Mouse (Mus musculus) adrenal gland, adult 18-20 months (tissue): ENCODE results near the gene Pgs1. TPM values are rescaled to one million over a fixed set of nuclear protein-coding genes. Genes with fewer than 3 reads are reported as not detected.
A peak's percentile ranks its signal among the peaks of the same experiment; 100 is the strongest.

Experiments
- DNase-seq, 2 experiments: peaks; one replicate each; pipeline ENCODE4 v3.0.0; 2021 to 2022; ENCODE audit warnings: low spot score in 2 of 2
- total RNA-seq, 2 experiments: library from RNA; stranded (reverse); gene quantifications; 1 replicate in 1 of 2; 2 replicates in 1 of 2; pipeline ENCODE4 v1.2.3; 2021

Pgs1 gene
- total RNA-seq, 2 experiments from 2014 or later: 47.8 to 65.5 TPM

- no peak for DNase-seq
Measured at GRCm38 (mm10) chr11:117974327-117975125, 11.6 kb upstream of the Pgs1 start.

DNA sequence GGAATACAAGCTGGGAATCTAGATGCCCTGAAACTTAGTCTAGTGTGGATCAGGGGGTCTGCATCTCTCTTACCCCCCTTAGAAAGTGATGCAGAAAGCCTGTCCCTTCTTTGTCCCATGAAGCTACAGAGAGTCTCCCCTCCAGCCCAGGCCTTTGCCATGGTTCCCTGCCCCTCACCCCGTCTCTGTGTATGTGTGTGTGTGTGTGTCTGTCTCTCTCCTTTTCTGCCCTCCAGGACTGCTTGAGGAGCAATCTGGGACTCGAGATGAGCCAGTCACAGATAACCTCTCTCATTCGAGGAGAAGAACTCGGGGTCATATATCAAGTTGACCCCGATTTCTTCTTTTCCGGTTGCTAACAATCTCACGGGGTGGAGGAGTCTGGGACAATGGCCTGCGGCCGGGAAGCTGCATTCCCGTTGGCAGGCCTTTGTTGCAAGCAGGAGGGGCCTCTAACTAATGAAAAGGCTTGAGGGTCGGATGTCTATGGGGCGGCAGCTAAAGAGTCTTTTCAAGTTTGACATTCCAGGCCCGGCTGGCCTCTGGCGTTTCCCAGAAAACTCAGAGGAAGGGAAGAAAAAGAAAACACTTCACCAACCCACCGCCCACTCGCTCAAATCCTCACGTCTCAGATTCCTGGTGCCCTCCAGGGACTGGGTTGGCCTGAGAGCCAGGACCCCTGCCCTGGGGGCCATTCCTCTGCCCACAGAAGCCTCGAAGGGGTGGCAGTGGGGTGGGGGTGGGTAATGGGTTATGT lies 10.7 kb upstream of the Pgs1 start:
- DNase-seq: no peak

DNA sequence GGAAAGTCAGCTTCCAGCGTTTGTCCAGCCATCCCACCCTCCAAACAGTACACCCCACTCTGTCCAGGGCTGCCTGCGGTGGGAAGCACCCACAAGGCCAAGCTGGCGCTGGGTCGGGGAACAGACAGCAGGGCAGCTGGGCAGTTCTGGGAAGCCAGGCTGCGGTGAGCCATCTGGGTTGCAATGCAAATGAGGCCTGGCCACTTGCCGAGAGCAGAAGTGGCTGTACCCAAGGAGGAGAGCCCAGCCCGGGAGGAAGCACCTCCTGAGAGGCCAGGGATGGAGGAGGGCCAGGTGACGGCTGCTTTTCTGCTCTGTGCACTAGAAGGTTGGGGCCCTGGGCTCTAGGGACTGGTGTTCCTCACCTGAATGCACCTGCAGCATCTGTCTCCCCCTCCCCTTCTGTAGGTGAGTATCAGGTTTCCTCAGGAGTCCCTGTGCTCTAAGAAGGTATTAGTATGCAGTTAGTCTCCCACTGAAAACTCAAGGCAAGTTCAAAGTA lies 10.0 kb upstream of the Pgs1 start:
- peak in 1 of 2 experiments; percentile 54 for DNase-seq

DNA sequence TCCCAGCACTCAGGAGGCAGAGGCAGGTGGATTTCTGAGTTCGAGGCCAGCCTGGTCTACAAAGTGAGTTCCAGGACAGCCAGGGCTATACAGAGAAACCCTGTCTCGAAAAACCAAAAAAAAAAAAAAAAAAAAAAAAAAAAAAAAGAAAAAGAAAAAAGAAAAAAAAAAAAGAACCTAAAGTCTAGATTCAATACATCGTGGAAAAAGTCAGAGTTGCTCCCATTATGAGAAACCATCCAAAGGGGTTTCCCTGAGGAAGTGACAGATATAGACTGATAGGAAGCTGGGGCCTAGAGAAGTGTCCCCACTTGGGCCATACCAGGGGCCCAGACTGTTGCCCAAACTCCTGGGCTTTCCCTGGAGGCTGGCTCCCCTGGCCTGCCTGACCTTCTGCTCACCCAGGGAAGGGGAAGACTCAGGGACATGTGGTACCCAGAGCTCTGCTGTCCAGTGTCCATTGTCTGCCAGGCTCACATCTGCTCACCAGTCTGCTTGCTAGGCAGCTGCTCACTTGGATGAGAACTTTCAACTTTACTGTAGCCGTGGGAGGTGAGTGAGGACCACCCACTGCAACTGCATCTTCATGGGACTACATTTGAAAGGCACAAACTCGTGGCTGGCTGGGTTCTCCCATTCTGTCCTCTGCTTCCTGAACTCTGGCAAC lies 8.3 kb upstream of the Pgs1 start:
- DNase-seq: no peak

GRCm38 (mm10) chr11:117979388-117979787 lies 6.7 kb upstream of the Pgs1 start:
- no peak for DNase-seq

DNA sequence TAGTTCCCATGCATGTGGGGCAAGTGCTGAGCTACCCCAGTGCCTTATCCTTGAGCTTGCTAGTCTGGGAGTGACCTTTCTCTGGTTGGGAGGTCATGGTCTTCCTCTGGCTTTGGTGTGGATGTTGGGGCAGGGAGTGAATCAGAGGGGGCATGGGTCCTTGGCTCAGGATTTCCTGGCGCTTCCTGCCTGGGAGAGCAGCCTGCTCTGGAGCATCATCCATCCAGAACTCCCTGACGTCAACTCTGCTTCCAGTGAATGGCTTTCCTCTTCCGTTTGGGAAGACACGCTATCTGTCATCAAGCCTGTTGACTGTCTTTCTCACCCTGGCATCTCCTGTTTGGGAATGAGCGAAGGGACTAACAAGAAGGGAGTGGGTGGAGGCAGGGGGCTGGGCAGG lies 3.7 kb upstream of the Pgs1 start:
- no peak for DNase-seq

DNA sequence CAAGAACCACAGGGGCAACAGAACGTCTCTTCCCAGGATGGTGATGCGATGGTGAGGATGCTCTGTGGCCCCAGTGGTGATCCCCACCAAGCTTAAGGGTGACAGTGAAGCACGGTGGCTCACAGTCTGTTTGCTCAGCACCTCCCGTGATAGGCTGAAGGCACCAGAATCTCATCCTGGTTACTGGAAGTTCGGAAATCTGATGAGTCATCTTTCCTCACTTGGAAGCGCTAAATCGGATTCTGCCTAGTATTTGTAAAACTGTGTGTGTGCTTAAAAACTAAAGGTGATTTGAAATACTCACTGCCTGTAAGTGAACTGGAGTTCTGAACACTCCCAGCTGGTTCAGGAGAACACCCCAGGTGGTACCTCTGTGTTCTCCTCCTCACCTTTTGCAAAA lies 2.3 kb upstream of the Pgs1 start:
- DNase-seq: no peak

DNA sequence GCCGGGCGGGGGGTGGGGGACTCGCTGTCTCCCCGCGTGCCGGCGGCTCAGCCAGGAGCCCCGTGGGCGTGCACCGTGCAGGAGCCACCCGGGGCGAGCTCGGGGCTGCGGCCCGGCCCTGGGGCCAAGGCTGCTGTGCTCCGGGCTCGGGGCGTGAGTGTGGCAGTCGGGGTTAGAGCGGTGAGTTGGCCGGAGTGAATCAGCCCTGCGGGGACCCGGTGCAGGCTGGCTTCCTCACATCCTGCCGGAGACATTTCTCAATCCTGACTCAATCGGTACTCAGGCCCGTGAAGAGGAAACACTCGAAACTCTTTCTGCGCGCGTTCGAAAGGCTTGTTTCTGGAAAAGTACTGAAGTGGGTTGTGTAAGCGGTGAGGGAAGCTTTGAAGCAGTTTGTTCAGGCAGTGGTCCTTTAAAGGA lies 950 bp downstream of the Pgs1 start:
- peak; percentile 54 to 63 for DNase-seq

DNA sequence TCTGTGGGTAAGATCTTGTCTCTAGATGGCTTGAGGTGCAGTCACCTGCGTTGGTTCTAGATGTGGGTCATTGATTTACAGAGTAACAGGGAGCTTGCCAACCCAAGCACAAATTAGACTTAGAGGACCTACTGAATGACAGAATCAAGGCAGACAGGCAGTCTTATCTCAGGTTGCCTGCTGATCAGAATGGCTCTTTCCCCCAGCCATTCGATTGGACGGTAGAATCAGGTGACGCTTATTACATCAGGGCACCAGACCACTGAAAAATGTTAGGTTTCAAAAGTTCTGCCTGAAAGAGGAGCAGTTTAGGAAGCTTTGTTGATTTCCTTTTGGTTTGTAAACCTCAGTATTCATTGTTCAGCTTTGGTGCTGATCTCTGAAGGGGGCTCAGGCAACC lies 1.9 kb downstream of the Pgs1 start:
- DNase-seq: no peak

DNA sequence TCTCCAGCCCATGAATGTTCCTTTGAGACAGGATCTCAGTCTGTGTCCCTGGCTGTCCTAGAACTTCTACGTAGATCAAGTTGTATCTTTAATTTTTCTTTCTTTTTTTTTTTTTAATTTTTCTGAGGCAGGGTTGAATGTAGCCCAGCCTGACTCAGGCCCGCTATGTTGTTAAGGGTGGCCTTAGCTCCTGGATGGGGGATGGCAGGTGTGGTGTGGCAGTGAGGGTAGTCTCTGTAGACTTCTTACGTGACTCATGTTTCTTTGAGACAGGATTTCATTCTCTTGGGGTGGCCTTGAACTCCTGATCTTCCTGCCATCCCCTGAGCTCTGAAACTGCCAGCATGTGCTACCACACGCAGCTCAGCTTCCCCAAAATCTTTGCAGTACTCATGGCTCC lies 3.1 kb downstream of the Pgs1 start:
- no peak for DNase-seq

DNA sequence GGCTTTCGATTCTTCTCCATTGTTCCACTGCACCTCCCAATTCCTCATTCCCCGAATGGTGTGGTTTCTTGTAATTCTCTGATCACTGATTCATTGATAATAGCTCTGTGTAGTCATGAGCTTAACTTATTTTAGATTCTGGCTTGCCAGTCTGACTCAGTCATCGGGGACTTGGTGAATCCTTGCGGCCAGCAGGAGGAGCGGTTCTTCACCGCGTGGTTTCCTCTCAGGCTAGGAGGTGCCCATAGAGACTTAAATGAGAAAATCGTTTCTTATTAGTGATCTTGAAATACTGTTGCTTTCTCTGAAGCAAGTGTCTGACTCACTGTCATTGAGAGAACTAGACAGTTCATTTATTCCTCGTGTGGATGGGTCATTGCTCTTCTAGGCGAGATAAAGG lies 3.8 kb downstream of the Pgs1 start:
- DNase-seq: no peak

- DNase-seq: no peak
Measured at GRCm38 (mm10) chr11:117991502-117992470, 5.7 kb downstream of the Pgs1 start.

DNA sequence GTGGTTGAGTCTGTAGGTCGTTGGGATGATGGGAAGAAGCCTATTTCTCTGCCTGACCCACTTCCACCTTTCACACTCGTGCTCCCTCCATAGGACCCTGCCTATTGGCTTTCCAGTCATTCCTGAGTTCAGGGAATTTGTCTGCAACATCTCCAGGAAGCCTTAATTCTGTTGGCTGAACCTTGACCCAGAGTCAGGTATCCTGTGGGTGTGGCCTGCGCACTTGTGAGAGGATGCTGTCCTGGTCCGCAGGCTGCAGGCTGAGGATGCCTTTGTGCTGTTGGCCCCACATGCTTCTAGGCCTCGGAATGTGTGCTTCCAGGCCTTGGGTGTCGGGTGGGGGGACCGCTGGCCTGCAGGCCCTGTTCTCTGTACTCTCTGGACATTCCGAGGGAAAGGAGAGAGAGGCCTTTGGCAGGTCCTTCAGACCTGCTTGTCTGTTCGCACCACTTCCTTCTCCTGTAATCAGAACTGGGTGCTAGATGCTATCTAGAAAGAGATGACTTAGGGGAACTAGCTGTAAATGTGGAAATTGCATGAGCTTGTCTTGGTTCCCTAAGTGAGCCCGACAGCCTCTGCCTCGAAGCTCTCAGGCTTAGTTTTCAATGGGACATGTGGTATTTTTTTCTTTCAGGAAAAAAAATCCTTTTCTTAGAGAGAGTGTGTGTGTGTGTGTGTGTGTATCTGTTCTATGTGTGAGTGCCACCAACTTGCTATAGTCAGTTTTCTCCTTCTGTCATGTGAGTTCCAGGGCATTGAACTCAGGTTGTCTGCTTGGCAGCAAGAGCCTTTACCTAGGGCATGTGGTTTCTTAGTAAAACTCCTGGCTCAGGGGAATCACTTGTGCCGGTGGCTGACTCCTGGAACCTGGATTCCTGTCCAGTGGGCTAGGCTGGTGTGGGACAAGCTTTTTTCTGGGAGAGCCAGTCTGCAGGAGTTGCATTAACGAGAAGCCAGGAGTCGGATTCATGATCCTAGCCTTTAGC lies 7.4 kb downstream of the Pgs1 start:
- no peak for DNase-seq

DNA sequence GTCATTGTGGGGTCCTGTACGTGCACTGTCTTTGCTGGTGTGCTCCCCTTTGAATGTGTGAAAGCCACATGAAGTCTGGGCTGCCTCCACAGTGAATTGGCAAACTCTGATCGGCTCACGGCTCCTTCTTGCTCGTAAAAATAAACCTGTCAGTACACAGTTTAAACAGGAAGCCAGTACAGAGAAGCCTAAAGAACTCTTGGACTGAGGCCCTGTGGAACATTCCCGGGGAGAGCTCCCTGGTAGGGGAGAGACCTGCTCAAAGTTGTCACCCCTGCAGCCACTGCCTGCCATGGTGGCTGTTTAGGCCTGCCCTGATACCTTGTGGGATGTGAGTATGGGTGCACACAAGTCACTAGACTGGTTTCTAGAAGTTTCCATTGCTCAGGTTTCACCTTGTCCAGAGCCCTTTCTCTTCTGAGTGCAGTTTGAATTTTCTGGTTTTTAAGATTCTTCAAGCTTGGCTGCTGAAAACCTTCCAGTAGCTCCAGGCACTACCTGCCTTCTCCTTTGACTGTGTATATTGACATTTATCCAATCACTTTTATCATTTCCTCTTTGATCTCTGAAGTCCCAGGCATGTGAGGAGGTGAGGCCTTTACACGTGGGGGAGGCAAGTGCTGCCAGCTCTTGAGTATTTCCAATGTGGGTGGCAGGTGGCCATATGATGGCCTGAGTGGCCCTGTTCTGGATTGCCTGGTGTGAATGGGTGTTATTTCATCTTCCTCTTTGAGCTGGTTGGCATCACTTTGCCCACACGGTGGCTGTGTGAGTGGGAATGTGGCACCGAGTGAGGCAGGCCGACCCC lies 8.4 kb downstream of the Pgs1 start:
- DNase-seq: no peak

DNA sequence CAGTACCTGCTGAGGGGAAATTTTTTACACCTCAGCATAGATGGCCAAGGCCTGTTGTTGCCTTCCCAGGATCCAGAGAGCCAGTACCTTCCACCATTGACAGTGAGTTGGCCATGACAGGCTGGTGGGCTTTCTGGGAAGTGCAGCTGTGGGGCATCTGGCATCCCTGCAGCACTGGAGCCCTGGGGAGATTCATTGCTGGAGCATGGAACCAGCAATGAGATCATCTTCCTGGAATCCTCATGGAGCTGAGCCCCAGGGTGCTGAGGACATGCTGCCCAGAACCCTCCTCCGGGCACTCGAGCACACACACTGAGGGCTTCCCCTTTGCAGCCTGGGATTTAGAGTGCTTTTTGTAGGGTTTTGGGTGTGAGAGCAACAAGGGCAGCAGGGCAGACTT lies 9.2 kb downstream of the Pgs1 start:
- no peak for DNase-seq

- DNase-seq: no peak
Measured at GRCm38 (mm10) chr11:117995661-117996060, 9.6 kb downstream of the Pgs1 start.

- DNase-seq: no peak
Measured at GRCm38 (mm10) chr11:117996066-117996465, 10.0 kb downstream of the Pgs1 start.

GRCm38 (mm10) chr11:117997085-117997484 lies 11.0 kb downstream of the Pgs1 start:
- no peak for DNase-seq

- no peak for DNase-seq
Measured at GRCm38 (mm10) chr11:117998356-117998755, 12.3 kb downstream of the Pgs1 start.
